Mouse (Mus musculus): ENCODE results near the gene Wasf3.

- TF ChIP-seq CTCF (IDR thresholded peaks at IDR 0.05; ENCODE audit: control insufficient read depth, insufficient read depth, insufficient replicate concordance, low read depth, low read length) (no peak), POLR2A (IDR thresholded peaks at IDR 0.05; ENCODE audit: control insufficient read depth, low read depth, low read length) (no peak)
Measured at GRCm38 (mm10) chr5:146415218-146415617, 30.4 kb downstream of the Wasf3 start.
